Mouse (Mus musculus) heart, adult 18-20 months (tissue): Measurements from ENCODE around the gene Olfr1301. TPM values are rescaled to one million over a fixed set of nuclear protein-coding genes. Genes with fewer than 3 reads are reported as not detected.

Experiments used
- DNase-seq, 2 experiments: peaks; one replicate each; pipeline ENCODE4 v3.0.0; 2021 to 2022; ENCODE audit warnings: mixed read lengths in 1 of 2
- long read RNA-seq, 2 experiments: library from polyadenylated mRNA; stranded (forward); transcript quantifications; one replicate each; pipeline ENCODE4 v2.0.0; 2021
- total RNA-seq, 2 experiments: library from RNA; stranded (reverse); gene quantifications; 2 replicates each; pipeline ENCODE4 v1.2.3; 2021

The Olfr1301 gene
- total RNA-seq: not detected
- long read RNA-seq, experiment 1: 0 reads
- long read RNA-seq, experiment 2: 0 reads

- DNase-seq: no peak
Observed at GRCm38 (mm10) chr2:111750706-111751105, at the start of gene Olfr1301. Gene Olfr1301, plus strand, starts transcription at chr2:111751006.

- DNase-seq: no peak
Observed at GRCm38 (mm10) chr2:111726739-111727138, 24.1 kb upstream of the Olfr1301 start.

GRCm38 (mm10) chr2:111777129-111777528 lies 26.3 kb downstream of the Olfr1301 start, which contains the start of gene Olfr1302:
Gene Olfr1302, plus strand, starts transcription at chr2:111777429.
- no peak for DNase-seq

Other genes starting within 250 kb of the Olfr1301 start
- not detected for gene Olfr1293-ps, start 225.8 kb upstream of the Olfr1301 start, total RNA-seq
- not detected for gene Olfr1294, start 210.7 kb upstream of the Olfr1301 start, total RNA-seq
- not detected for gene Olfr1295, start 181.3 kb upstream of the Olfr1301 start, total RNA-seq
- gene Olfr1297, start 124.5 kb upstream of the Olfr1301 start, total RNA-seq: not detected
- not detected for gene Olfr1298, start 101.8 kb upstream of the Olfr1301 start, total RNA-seq
- gene Olfr1299, start 89.6 kb upstream of the Olfr1301 start, total RNA-seq: not detected
- gene Olfr1302, start 26.4 kb downstream of the Olfr1301 start, total RNA-seq: not detected
- gene Olfr1303, start 69.3 kb downstream of the Olfr1301 start, total RNA-seq: not detected
- not detected for gene Olfr1305, start 126.1 kb downstream of the Olfr1301 start, total RNA-seq
- not detected for gene Olfr1306, start 165.3 kb downstream of the Olfr1301 start, total RNA-seq
- not detected for gene Olfr1307, start 198.4 kb downstream of the Olfr1301 start, total RNA-seq
- not detected for gene Olfr1308, start 213.9 kb downstream of the Olfr1301 start, total RNA-seq
- gene Olfr1309, start 239.3 kb downstream of the Olfr1301 start, total RNA-seq: not detected